Mouse (Mus musculus) lung, embryonic 16.5 days (tissue): ENCODE data around the gene Lbh. TPM values are rescaled to one million over a fixed set of nuclear protein-coding genes. Genes with fewer than 3 reads are reported as not detected.

Experiments used
- ATAC-seq: fragments of 200-750 bp; cut with Nextera tagmentation; 2 replicates; pipeline ENCODE4 v1.8.0; 2017; ENCODE audit warnings: low read depth, mild to moderate bottlenecking, moderate library complexity
- H3K27ac ChIP-seq: fragments of 300-500 bp; sonication (generic); 2 replicates; pipeline ENCODE4 v1.5.1; 2014; ENCODE audit warnings: mild to moderate bottlenecking, control low read depth, low read length
- H3K27me3 ChIP-seq: fragments of 300-500 bp; sonication (generic); 2 replicates; pipeline ENCODE4 v1.6.1; 2014; ENCODE audit warnings: low read depth, low read length, mixed read lengths; ENCODE audit not compliant: control insufficient read depth, insufficient read depth
- H3K36me3 ChIP-seq: fragments of 300-500 bp; sonication (generic); 2 replicates; pipeline ENCODE4 v1.6.1; 2014; ENCODE audit warnings: low read length; ENCODE audit not compliant: control insufficient read depth, insufficient read depth
- H3K4me1 ChIP-seq: fragments of 300-500 bp; sonication (generic); replicated peaks from 2 replicates; pipeline ENCODE4 v1.6.1; 2014; ENCODE audit warnings: low read length, mixed read lengths; ENCODE audit not compliant: control insufficient read depth, insufficient read depth
- H3K4me2 ChIP-seq: fragments of 300-500 bp; sonication (generic); 2 replicates; pipeline ENCODE4 v1.6.1; 2014; ENCODE audit warnings: low read depth, low read length, control low read depth
- H3K4me3 ChIP-seq: fragments of 300-500 bp; sonication (generic); 2 replicates; pipeline ENCODE4 v1.5.1; 2014; ENCODE audit warnings: mild to moderate bottlenecking, low read length, control low read depth
- H3K9ac ChIP-seq: fragments of 300-500 bp; sonication (generic); 2 replicates; pipeline ENCODE4 v1.6.1; 2014; ENCODE audit warnings: low read length, control low read depth
- H3K9me3 ChIP-seq: fragments of 300-500 bp; sonication (generic); 2 replicates; pipeline ENCODE4 v1.6.1; 2016; ENCODE audit warnings: low read length; ENCODE audit not compliant: control insufficient read depth
- WGBS: fragments of 180-500 bp; shearing (Covaris S2); extraction: QIAGEN DNeasy Blood & Tissue Kit; methylation state at CpG from one replicate; pipeline ENCODE4 v1.1.7; 2014; 5-methylcytosine and 5-hydroxymethylcytosine counted together
- polyA plus RNA-seq: library from polyadenylated mRNA; unstranded; fragments of >200 nt; fragmentation: Nextera tagmentation; extraction: Ambion mirVana; gene quantifications from 2 replicates; pipeline ENCODE4 v1.2.1, GENCODE M21; 2015

The Lbh gene
- polyA plus RNA-seq, 1 experiment from 2014 or later = 8.8 TPM

GRCm38 (mm10) chr17:72907211-72907610, 10.9 kb upstream of the Lbh start:
- Histone ChIP-seq H3K9ac (no peak overlapping the region), H3K4me2 (no peak overlapping the region), H3K4me3 (no peak overlapping the region), H3K4me1 (0 out of 2 replicates have a peak, but pooled peaks cover 2% of the 10 kb centered on the region), H3K9me3 (no peaks in the 10 kb centered on the region), H3K27ac (no peak overlapping the region), H3K36me3 (no peaks in the 10 kb centered on the region), H3K27me3 (no peaks in the 10 kb centered on the region)
- no peak for ATAC-seq
- 79% methylated on average over 9 of the region's 9 CpGs for WGBS

- H3K27ac ChIP-seq = no peak overlapping the region
- WGBS = 83% methylated on average over 8 of the region's 8 CpGs
- H3K4me2 ChIP-seq = no peak overlapping the region
- no peaks in the 10 kb centered on the region for H3K9me3 ChIP-seq
- no peak overlapping the region for H3K4me3 ChIP-seq
- H3K36me3 ChIP-seq = no peaks in the 10 kb centered on the region
- H3K9ac ChIP-seq = no peak overlapping the region
- 0 out of 2 replicates have a peak, but pooled peaks cover 2% of the 10 kb centered on the region for H3K4me1 ChIP-seq
- H3K27me3 ChIP-seq = no peaks in the 10 kb centered on the region
- no peak for ATAC-seq
Measured at GRCm38 (mm10) chr17:72907777-72908176, 10.3 kb upstream of the Lbh start.

- H3K9me3 ChIP-seq = no peaks in the 10 kb centered on the region
- no peak overlapping the region for H3K27ac ChIP-seq
- no peak overlapping the region for H3K4me3 ChIP-seq
- no peaks in the 10 kb centered on the region for H3K36me3 ChIP-seq
- 93% methylated on average over 3 of the region's 3 CpGs for WGBS
- 0 out of 2 replicates have a peak, but pooled peaks cover 2% of the 10 kb centered on the region for H3K4me1 ChIP-seq
- no peak overlapping the region for H3K9ac ChIP-seq
- H3K27me3 ChIP-seq = no peaks in the 10 kb centered on the region
- ATAC-seq = no peak
- H3K4me2 ChIP-seq = no peak overlapping the region
Measured at GRCm38 (mm10) chr17:72908561-72908960, 9.5 kb upstream of the Lbh start.

- WGBS = 78% methylated on average over 7 of the region's 7 CpGs
- no peak overlapping the region for H3K27ac ChIP-seq
- no peak for ATAC-seq
Measured at GRCm38 (mm10) chr17:72909061-72909852, 8.8 kb upstream of the Lbh start.

GRCm38 (mm10) chr17:72911283-72911682, 6.8 kb upstream of the Lbh start:
- H3K4me3 ChIP-seq = no peak overlapping the region
- no peak overlapping the region for H3K9ac ChIP-seq
- no peak for ATAC-seq
- no peak overlapping the region for H3K4me2 ChIP-seq
- no peaks in the 10 kb centered on the region for H3K36me3 ChIP-seq
- no peaks in the 10 kb centered on the region for H3K9me3 ChIP-seq
- H3K27me3 ChIP-seq = no peaks in the 10 kb centered on the region
- no peaks in the 10 kb centered on the region for H3K4me1 ChIP-seq
- 63% methylated on average over 11 of the region's 11 CpGs for WGBS
- no peak overlapping the region for H3K27ac ChIP-seq

More at GRCm38 (mm10) chr17:72909061-72909852, 8.8 kb upstream of the Lbh start:
- Histone ChIP-seq H3K4me1 (no peaks in the 10 kb centered on the region), H3K27me3 (no peaks in the 10 kb centered on the region), H3K9me3 (no peaks in the 10 kb centered on the region), H3K4me3 (no peak overlapping the region), H3K36me3 (no peaks in the 10 kb centered on the region), H3K9ac (no peak overlapping the region), H3K4me2 (no peak overlapping the region)

- no peaks in the 10 kb centered on the region for H3K9me3 ChIP-seq
- no peaks in the 10 kb centered on the region for H3K4me1 ChIP-seq
- no peaks in the 10 kb centered on the region for H3K36me3 ChIP-seq
- H3K9ac ChIP-seq = no peak overlapping the region
- no peak overlapping the region for H3K4me2 ChIP-seq
- no peak overlapping the region for H3K4me3 ChIP-seq
- no peaks in the 10 kb centered on the region for H3K27me3 ChIP-seq
- ATAC-seq = no peak
- 14% methylated on average over 1 of the region's 1 CpGs for WGBS
- no peak overlapping the region for H3K27ac ChIP-seq
Measured at GRCm38 (mm10) chr17:72911751-72912150, 6.4 kb upstream of the Lbh start.

GRCm38 (mm10) chr17:72914082-72914481, 4.0 kb upstream of the Lbh start:
- Histone ChIP-seq H3K27me3 (no peaks in the 10 kb centered on the region), H3K4me3 (no peak overlapping the region), H3K36me3 (no peaks in the 10 kb centered on the region), H3K4me2 (no peak overlapping the region), H3K9me3 (no peaks in the 10 kb centered on the region), H3K27ac (no peak overlapping the region), H3K9ac (no peak overlapping the region), H3K4me1 (no peaks in the 10 kb centered on the region; the same call in 1 of the 2 replicates)
- no peak for ATAC-seq
- WGBS = 63% methylated on average over 2 of the region's 2 CpGs

GRCm38 (mm10) chr17:72917241-72918030, 669 bp upstream of the Lbh start:
- peak overlapping the region; percentile 87 for H3K27ac ChIP-seq
- ATAC-seq = peak; percentile 59
- H3K4me3 ChIP-seq = peak overlapping the region; percentile 89
- peak overlapping the region; percentile 97 for H3K4me2 ChIP-seq
- peaks cover 7% of the 10 kb centered on the region; the same call in 1 of the 2 replicates for H3K4me1 ChIP-seq
- no peaks in the 10 kb centered on the region; the same call in none of the 2 replicates for H3K36me3 ChIP-seq
- H3K9me3 ChIP-seq = no peaks in the 10 kb centered on the region
- no peaks in the 10 kb centered on the region for H3K27me3 ChIP-seq
- H3K9ac ChIP-seq = peak overlapping the region; percentile 98
- 1% methylated on average over 37 of the region's 37 CpGs for WGBS
